Mouse (Mus musculus) kidney, postnatal 14 days (tissue): Measurements from ENCODE around the gene Pkp3.

Experiments
- DNase-seq: peaks from one replicate; pipeline ENCODE4 v3.0.0; 2022; ENCODE audit warnings: mixed read lengths

The Pkp3 gene

DNA sequence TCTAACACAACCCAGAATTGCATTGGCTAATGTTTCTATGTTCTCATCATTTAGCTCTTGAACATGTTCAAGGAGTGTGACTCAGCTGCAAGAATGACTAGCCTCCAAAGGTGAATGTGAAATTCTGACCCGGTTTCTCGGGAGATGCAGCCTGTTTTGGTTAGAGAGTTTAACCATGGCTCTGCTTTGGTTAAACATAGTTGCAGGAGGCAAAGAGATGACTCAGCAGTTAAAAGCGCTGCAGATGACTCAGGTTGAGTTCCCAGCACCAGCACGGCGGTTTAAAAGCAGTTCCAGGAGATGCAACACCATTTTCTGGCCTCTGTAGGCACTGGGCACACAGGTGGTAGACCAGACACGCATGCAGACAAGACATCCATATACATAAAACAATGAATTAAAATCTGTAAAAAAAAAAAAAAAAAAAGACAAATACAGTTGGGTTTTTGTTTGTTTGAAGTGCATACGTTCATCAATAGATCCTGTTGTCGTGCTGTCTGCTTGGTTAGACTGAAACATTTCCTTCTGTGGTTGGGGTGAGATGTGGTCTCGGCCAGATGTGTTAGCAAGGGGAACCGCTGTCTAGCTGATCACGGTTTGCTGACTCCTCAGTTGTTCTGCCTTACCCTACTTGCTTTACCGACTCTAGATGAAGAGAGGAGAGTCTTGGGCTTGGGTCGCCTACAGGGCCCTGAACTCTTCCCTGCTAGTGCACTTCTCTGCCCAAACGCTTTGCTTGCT, 19.2 kb upstream of the Pkp3 start:
- DNase-seq = no peak

DNA sequence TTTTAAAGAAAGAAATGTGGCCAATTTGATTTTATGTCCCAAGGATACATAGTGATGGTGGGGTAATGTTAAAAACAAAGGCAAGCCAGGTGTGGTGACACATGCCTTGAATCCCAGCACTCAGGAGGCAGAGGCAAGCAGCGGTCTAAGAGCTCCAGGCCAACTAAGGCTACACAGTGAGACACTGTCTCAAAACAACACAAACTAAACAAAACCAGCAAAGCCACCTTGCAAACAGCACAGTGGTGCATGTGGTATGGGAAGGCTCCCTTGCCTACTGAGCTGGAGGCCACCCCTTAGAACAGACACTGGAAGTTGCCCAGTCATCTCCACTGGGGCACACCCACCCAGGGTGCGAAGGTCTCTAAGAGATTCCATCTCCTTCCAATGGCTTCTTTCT, 18.1 kb upstream of the Pkp3 start:
- DNase-seq = no peak

DNA sequence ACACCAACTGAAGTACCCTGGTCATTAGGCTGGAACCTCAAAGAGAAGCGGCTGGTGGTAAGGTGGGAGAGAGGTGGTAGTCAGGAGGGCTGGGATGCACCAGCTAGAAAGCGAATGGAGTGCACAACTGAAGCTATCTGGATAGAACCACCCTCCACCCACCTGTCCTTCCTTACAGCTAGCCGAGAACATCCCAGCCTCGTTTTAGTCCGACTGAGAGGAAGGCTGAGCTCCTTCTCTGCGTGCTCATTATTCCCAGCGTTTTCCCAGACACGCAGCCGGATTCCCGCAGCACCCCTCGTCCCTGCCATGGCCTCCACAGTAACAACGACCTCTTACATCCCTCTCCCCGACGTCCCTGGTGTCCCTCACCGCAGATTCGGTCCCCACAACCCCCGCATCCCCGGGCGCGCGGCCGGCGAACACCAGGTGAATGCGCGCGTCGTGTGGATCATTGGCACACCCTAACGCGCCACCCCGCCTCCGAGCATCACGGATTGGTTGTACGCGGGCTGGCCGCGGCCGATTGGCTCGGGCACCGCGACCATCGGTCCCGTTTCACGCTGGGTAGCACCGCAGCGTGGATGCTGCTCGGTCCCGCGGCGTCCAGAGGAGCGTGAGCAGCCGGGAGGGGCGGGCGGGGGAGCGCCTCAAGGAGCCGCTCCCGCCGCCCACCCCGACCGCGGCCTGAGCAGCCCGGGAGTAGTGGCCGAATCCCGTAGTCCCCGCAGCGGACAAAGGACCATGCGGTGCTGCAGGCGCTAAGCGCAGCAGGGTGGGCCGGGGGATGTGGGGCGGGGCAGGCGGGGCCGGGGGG, 17.4 kb upstream of the Pkp3 start, which contains the start of gene B4galnt4:
TSS of gene B4galnt4 (plus strand) at position 679 of the 817 bp plus-strand sequence.
- peak; percentile 76 for DNase-seq

DNA sequence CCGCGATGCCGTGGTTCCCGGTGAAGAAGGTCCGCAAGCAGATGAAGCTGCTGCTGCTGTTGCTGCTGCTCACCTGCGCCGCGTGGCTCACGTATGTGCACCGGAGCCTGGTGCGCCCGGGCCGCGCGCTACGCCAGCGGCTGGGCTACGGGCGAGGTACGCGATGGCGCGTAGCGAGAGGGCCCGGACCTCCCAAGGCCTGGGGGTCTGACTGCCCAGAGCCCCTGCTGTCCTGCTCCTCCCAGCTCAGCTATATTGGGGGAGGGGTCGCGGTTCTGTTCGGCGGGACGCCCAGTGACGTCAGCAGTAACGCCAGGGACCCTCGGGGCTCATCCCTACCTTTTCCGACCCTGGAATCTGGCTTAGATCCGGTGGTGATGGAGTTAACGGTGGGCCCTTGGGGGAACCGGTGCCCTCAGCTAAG, 16.7 kb upstream of the Pkp3 start:
- DNase-seq = no peak

DNA sequence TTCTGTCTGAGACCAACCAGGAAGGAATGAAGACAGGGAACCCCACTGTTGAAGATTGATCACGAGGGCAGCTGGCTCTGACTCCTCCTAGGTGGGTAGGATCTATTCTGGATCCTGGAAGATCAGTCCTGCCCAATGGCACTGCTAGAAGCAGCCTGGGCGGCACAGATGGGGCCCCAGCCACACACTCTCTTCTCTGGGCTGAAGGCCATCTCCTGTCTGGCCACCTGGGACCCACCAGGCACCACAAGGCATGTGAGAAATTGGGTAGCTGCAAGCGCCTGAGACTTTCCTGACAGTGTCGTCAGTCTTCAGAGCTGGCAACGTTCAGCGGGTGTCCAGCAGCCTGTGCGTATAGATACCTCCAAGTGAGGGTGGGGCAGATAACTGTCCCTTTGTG, 15.5 kb upstream of the Pkp3 start:
- DNase-seq = no peak

DNA sequence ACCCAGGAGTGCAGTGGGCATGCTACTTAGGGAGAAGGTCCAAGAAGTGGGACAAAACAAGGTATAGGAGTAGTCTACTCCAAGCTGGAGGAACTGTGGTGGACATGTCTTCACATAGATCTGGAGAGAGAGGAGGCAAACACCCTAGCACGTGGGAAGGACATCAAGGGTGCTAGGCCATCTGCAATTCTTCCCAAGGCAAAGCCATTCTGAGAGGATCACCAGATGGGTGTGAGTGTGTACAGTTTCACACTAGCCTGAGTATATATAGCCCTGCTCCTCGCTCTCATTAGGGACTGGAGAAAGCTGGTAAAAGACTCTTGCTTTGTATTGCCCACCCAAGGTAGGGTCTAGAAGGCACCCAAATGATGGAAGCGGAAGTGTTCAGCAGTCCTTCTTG, 14.7 kb upstream of the Pkp3 start:
- no peak for DNase-seq

DNA sequence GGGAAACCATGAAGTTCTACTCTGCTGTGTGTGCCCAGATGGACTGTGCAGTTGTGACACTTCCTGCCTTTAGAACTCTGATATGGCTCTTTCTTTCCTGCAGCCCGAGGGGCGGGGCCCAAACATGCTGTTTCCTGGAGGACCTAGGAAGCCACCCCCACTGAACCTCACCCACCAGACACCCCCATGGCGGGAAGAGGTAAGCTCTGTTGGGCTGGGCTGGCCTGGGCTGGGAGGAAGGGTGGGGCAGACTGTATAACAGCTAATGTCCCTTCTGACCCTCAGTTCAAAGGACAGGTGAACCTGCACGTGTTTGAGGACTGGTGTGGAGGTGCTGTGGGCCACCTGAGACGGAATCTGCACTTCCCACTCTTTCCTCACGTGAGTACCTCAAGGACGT, 13.8 kb upstream of the Pkp3 start:
- no peak for DNase-seq

DNA sequence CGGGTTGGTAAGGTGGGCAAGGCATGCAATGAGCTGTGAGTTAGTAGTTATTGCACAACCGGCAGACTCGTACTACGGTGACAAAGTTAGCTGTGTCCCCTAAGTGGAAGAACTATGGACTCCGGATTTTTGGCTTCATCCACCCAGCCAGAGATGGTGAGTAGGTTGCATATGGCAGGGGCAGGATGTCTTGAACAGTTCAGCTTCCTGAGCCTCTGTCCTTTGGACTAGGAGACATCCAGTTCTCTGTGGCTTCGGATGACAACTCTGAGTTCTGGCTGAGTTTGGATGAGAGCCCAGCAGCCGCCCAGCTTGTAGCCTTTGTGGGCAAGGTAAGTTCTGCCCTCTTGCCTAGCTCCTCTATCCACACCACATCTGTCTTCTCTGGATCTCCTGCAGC, 13.4 kb upstream of the Pkp3 start:
- DNase-seq = no peak

DNA sequence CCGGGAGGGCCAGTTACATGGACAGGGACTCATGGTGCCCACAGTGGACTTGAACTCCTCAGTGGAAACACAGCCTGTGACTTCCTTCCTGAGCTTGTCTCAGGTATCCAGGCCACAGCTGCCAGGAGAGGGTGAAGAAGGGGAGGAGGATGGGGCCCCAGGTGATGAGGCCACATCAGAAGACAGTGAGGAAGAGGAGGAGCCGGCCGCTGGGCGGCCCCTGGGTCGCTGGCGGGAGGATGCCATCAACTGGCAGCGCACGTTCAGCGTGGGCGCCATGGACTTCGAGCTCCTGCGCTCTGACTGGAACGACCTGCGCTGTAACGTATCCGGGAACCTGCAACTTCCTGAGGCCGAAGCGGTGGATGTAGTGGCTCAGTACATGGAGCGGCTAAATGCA, 9.7 kb upstream of the Pkp3 start:
- DNase-seq = no peak

DNA sequence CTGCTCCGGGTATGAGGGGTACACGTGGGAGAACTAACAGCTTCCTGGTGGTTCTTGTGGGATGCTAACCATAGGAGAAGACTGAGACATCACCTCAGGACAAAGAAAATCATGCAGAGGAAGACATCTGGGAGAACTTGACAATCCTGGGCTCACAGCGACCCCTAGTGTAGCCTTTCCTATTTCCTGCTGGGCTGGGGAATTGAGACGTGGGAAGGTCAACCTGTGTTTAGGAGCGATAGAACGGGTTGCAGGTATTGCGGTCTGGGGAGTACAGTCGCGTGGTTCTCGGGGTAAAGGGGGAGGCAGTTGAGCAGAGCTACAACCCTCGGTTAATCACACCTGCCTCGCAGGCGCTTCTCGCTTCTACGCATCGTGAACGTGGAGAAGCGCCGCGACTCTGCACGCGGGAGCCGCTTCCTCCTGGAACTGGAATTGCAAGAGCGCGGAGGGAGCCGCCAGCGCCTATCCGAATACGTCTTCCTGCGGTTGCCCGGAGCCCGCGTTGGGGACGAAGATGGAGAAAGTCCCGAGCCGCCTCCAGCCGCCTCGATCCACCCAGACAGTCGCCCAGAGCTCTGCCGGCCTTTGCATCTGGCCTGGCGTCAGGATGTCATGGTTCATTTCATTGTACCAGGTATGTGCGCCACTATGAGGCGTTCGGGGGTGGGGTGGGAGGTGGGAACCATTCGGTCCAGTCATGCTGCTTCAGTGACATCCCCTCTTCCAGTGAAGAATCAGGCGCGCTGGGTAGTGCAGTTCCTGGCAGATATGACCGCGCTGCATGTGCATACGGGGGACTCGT, 7.8 kb upstream of the Pkp3 start:
- DNase-seq = peak; percentile 81

DNA sequence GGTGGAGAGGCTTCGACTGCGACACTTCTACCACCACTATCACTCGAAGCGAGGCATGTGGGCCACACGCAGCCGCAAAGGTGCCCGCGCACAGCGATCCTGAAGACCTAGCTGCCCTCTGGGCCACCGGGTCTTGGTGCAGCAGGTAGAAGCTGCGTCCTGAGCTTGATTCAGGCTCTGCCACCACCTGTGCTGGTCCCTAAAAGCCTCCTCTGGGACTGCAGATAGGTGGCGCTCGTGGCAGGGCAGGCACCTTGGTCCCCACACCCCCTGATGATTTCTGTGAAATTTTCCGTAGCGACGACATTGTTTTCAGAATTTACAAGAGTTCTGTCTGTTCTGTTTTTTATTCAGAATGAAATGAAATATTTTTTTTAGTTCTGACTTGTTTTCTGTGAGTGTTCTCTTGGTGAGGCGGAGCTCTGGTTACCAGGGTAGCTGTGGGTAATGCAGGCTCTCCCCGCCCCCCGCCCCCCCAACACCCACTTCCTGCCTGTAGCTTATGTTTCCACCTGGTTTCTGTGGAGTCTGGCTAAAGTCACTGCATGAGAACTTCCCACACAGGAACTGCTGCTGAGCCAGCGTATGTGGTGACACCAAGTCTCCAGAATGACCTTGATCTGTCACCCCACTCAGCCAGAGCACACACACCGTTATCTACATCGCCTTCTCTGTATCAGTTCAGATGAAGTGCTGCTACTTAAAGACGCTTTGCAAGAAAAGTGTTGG, 5.8 kb upstream of the Pkp3 start:
- DNase-seq = peak; percentile 38

DNA sequence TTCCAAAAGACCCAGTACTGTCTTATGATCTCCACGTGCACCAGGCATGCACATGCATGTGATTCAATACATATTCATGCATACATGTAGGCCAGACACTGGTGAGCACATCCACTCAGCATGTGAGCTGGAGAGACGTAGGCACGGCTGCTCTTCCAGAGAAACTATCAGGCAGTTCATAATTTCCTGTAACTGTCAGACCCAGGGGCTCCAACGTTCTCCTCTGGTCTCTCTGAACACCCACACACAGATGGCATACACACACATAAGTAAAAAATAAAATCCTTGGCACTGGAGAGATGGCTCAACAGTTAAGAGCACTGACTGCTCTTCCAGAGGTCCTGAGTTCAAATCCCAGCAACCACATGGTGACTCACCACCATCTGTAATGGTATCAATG, 4.2 kb upstream of the Pkp3 start:
- no peak for DNase-seq

DNA sequence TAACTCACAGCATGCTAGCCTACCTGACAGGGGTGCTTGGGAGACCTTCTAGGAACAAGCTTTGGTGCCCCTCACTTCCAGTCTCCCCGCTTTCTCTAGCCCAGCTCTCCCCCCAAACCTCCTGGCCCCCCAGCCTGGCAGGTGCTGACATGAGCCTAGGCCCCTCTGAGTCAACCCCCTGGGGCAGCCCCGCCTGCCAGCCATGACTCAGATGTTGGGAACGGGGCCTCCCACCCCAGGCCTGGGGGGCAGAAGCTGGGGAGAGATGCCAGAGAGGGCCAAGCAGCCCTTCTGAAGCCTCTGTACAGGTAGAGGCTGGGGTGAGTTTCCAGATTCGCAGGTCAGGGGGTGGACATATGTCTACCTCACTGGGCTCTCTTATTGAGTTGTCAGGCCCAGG, 858 bp downstream of the Pkp3 start:
- DNase-seq = no peak

DNA sequence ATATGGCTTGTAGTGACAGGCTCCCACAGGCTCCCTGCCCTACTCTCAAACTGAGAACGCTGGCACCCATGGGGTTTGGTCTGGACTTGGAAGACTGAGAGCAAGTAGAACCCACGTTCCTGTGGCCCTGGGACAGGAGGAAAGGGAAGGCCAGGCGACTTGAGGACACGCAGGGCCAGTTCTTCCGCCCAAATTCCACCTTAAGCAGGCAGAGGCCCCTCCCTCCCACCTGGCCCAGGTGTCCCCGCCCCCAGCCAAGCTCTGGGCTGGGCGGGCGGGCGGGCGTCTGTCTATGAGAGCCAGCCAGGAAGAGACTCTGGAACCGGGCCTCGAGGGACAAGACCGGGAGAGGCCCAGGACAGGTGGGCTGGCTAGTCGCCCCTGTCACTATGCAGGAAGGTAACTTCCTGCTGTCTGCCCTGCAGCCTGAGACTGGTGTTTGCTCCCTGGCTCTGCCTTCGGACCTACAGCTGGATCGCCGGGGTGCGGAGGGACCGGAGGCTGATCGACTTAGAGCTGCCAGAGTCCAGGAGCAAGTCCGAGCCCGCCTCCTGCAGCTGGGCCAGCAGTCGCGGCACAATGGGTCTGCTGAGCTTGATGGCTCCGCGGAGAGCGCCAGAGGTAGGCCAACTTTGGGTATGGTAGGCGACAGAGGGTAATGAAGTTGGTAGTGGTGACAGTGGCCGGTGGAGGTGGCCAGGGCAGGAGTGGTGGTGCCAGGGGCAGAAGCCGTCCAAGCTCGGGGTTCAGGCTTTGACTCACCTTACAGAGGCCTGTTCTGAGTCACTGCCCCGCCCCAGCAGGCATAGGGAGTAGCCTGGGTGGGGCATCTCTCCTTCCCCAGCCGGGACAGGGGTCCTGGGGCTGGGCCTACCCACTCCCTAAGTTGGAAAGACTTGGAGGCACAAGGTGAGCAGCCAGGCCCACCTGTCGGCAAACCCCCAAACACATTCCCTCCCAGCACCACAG, 1.7 kb downstream of the Pkp3 start:
- peak; percentile 71 for DNase-seq

DNA sequence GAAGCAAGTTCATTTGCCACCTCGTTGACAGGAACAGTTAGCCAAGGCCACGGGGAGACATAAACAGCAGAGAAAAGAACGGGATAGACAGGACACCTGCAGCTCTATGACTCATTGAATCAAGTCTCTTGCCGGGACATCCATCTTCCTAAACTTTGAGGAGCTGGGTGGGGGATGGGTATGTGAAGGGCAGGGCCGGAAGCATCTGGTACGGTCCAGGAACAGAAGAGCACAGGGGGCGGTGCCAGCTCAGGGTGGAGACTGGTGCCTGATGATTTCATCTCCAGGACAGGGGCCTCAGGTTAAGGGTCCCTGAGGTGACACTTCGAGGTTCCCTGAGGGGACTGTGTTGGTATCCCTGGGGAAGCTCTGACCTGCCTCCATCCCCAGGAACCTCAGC, 9.9 kb downstream of the Pkp3 start:
- DNase-seq = peak; percentile 25

DNA sequence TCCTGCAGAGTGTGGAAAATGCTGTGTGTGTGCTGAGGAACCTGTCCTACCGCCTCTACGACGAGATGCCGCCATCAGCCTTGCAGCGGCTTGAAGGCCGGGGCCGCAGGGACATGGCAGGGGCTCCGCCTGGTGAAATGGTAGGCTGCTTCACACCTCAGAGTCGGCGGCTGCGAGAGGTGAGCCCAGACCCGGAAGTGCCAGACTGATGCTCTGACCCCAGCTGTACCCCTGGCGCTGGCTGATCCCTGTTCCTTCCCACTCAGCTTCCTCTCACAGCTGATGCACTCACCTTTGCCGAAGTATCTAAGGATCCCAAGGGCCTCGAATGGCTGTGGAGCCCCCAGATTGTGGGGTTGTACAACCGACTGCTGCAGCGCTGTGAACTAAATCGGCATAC, 10.5 kb downstream of the Pkp3 start:
- no peak for DNase-seq

DNA sequence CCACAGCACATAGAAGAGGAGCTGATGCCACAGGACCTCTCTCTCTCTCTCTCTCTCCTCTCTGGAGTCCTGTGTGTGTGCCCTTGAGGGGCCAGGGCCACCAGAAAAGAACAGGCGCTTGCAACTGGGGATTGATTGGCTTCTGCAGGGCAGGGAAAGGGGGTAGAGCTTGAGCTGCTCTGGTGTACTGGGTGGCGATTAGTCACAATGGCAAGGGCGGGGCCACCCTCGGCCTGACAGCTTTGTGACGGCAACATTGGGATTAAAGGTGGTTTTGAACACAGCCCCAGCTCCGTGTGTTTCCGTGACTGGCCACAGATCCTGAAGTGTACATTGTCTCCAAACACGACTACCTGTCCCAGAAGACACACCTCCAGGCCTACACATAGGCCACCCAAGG, 12.2 kb downstream of the Pkp3 start:
- no peak for DNase-seq

DNA sequence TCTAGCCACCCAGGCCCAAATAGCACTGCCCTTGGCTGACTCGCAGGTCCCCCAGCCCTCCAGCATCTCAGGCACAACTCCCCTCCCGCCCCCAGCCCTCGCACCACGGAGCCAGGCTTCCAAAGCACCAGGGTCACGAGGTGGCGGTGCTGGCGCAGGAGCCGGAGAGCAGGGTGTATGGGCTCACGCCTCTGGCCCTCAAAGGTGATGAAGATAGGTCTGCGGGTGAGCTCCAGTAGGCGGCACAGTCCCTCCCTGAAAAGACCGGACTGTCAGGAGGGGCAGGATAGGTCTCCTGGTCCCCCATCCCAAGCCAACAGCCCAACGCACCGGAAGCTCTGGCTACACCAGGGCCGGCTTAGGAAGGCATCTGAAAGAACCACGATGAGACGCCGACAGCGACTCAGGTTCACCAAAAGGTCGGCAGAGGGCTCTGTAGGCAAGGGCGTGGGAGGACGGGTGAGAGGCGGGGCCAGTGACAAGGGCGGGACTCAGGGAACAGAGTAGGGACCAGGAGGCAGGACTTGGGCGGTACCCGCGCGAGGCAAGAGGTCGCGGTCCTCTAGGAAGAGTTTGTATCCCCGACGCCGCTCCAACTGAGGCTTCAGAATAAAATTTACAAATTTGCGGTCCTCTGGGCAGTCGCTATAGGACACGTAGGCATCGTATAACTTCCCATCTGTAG, 14.2 kb downstream of the Pkp3 start:
- DNase-seq = peak; percentile 91

DNA sequence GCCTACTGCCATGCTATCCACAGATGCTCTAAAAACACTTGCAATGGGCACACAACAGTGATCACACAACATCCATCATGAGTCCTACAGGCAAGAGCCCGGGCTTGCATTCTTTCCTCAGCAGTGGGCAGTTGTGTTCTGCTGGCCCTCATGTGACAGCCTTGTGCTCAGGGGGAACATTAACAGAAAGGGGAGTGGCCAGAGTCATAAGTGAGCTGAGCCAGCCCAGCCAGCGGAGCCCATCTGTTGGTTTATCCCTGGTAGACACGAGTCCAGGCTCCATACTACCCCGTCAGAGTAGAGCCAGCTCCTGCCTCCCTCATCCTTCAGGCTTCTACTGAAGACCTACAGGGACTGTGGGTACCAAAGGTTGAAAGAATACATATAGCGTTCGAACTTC, 15.9 kb downstream of the Pkp3 start:
- DNase-seq = peak; percentile 85

DNA sequence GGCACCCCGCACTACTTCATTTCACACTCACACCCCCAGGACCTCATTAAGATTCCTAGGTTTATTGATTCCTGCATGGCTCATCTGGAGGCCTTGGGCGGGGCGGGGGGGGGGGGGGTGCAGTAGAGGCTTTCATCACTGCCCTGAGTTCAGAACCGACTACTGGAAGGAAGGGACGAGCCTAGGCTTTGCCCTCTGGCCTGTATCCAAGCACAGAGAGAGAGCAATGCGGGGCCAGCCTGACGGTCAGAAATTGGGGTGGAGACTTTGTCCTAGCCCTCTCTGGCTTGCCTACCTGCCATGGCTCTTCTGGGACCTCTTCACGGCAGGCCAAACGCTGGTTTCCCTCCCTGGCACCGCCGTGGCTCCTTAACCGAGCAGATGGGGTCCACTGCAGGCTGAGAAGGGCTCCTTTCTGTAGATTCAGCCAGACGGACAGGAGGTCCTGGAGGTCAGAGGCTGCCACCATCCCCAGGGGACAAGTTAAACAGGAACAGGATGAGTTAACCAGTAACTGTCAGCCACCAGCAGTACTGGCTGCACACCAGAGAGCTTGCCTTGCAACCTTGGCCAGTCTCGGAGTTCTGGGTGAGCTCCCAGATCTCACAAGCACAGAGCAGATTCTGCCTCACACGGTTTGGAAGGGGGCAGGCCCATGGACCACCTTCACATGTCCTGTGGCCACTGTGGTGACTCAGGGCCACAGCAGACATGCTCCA, 16.6 kb downstream of the Pkp3 start:
- peak; percentile 86 for DNase-seq
